Mouse (Mus musculus) kidney, postnatal 36 days (tissue): ENCODE data around the gene Gramd1b.

Experiments used
- DNase-seq, 2 experiments: peaks; one replicate each; pipeline ENCODE4 v3.0.0; 2021 to 2022; ENCODE audit warnings: mixed read lengths in 2 of 2

Gramd1b gene

GRCm38 (mm10) chr9:40332731-40333648 lies 198.2 kb downstream of the Gramd1b start:
- DNase-seq: peak in 1 of 2 experiments; percentile 30

GRCm38 (mm10) chr9:40332326-40332725 lies 198.9 kb downstream of the Gramd1b start:
- no peak for DNase-seq

GRCm38 (mm10) chr9:40331411-40332286 lies 199.5 kb downstream of the Gramd1b start:
- no peak for DNase-seq

- peak; percentile 93 to 94 for DNase-seq
Observed at GRCm38 (mm10) chr9:40330609-40331382, 200.4 kb downstream of the Gramd1b start.

- DNase-seq: no peak
Observed at GRCm38 (mm10) chr9:40326260-40326915, 204.8 kb downstream of the Gramd1b start.

- no peak for DNase-seq
Observed at GRCm38 (mm10) chr9:40324826-40325225, 206.4 kb downstream of the Gramd1b start.

- no peak for DNase-seq
Observed at GRCm38 (mm10) chr9:40324232-40324792, 206.9 kb downstream of the Gramd1b start.

GRCm38 (mm10) chr9:40323773-40324172 lies 207.4 kb downstream of the Gramd1b start:
- no peak for DNase-seq

GRCm38 (mm10) chr9:40323171-40323570 lies 208.0 kb downstream of the Gramd1b start:
- peak; percentile 49 to 71 for DNase-seq

GRCm38 (mm10) chr9:40322372-40322771 lies 208.8 kb downstream of the Gramd1b start:
- no peak for DNase-seq

GRCm38 (mm10) chr9:40321668-40322003 lies 209.5 kb downstream of the Gramd1b start:
- DNase-seq: no peak

- peak; percentile 83 to 85 for DNase-seq
Observed at GRCm38 (mm10) chr9:40320879-40321667, 210.1 kb downstream of the Gramd1b start.

GRCm38 (mm10) chr9:40320405-40320804 lies 210.8 kb downstream of the Gramd1b start:
- DNase-seq: no peak

- peak; percentile 30 to 45 for DNase-seq
Observed at GRCm38 (mm10) chr9:40318771-40319170, 212.4 kb downstream of the Gramd1b start.

GRCm38 (mm10) chr9:40317735-40318134 lies 213.4 kb downstream of the Gramd1b start:
- DNase-seq: no peak

GRCm38 (mm10) chr9:40316865-40317660 lies 214.1 kb downstream of the Gramd1b start:
- peak; percentile 30 to 56 for DNase-seq

GRCm38 (mm10) chr9:40311813-40312212 lies 219.4 kb downstream of the Gramd1b start:
- DNase-seq: no peak

GRCm38 (mm10) chr9:40309876-40310275 lies 221.3 kb downstream of the Gramd1b start:
- no peak for DNase-seq

GRCm38 (mm10) chr9:40307311-40307710 lies 223.9 kb downstream of the Gramd1b start:
- DNase-seq: no peak

GRCm38 (mm10) chr9:40304243-40304642 lies 226.9 kb downstream of the Gramd1b start:
- no peak for DNase-seq
